Mouse (Mus musculus): ENCODE measurements at regions not wholly inside any gene's neighbourhood (a gene's known extent, or its start where the extent isn't known, plus 50 kb on each side); places are given as distances from the start of the nearest gene placed in this dataset.
A peak's percentile ranks its signal among the peaks of the same experiment; 100 is the strongest.

DNA sequence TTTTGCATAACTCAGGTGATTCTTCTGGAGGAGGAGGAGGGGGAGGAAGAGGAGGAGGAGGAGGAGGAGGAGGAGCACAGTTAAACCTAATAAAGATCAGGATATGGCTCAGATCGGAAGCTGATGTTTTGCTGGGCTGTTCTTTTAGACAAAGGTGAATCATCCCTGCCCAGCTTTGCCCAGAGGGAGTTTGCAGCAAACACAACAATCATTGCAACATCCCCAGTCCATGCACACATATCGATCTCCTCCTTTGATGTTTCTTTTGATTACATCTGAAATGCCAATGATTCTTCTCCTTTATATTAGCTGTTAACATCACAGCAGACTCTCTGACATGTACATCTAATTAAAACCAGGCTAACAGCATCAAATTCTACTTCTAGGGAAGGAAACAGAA lies 156.9 kb downstream of the Dad1 start:
- Histone ChIP-seq H3K27ac (ENCODE audit: insufficient read depth, low read depth, low read length) (no peak overlapping the region), H3K4me1 (ENCODE audit: control insufficient read depth, insufficient read depth, low read length) (no peaks in the 10 kb centered on the region), H3K4me3 (ENCODE audit: insufficient read depth, low read depth, low read length) (no peak overlapping the region)
- no peak for TF ChIP-seq CTCF (IDR thresholded peaks at IDR 0.05; ENCODE audit: insufficient read depth, low read depth, low read length)
- no peak for TF ChIP-seq POLR2A (IDR thresholded peaks at IDR 0.05; ENCODE audit: insufficient read depth, low read depth, low read length)
- WGBS: 55% methylated on average over 2 of the region's 2 CpGs

DNA sequence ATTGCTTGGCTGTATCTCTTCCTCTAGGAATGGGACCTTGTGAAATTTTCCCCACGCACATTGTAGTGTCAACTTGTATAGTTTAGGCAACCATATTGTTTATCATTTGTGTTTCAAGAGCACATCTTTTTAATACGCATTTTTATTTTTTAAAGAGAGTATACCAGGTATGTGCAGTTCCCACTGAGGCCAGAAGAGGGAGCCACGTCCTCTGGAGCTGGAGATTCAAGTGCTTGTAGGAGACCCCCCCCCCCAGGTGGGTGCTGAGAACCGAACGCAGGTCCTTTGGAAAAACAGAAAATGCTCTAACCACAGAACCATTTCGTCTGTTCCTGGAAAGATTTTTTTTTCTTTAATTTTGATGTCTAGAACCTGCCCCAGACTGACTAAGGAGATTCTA lies 161.5 kb downstream of the Dad1 start:
- no peak overlapping the region for H3K27ac ChIP-seq (ENCODE audit: insufficient read depth, low read depth, low read length)
- no peak for TF ChIP-seq POLR2A (IDR thresholded peaks at IDR 0.05; ENCODE audit: insufficient read depth, low read depth, low read length)
- TF ChIP-seq CTCF (IDR thresholded peaks at IDR 0.05; ENCODE audit: insufficient read depth, low read depth, low read length): no peak
- 90% methylated on average over 6 of the region's 6 CpGs for WGBS
- no peaks in the 10 kb centered on the region for H3K4me1 ChIP-seq (ENCODE audit: control insufficient read depth, insufficient read depth, low read length)
- H3K4me3 ChIP-seq (ENCODE audit: insufficient read depth, low read depth, low read length): no peak overlapping the region

DNA sequence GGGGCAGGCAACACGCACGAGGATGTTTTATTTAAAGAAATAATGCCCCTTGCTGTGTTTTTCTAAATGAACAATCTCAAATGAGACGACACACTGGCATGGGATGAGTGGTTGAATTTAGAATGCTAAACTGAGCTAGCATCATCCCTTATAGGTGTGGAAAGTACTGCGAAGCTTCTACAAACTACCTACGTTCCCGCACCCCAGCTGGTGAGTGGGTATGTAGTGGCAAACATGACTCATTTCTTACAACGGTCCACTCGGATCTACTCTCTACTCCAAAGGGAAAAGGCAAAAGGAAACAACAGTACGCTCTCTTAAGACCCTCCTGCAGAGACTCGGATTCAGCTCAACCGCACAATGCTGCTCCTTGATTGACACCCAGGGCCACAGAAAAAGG lies 167.2 kb downstream of the Dad1 start:
- Histone ChIP-seq H3K4me1 (ENCODE audit: control insufficient read depth, insufficient read depth, low read length) (peaks cover 9% of the 10 kb centered on the region), H3K27ac (ENCODE audit: insufficient read depth, low read depth, low read length) (no peak overlapping the region), H3K4me3 (ENCODE audit: insufficient read depth, low read depth, low read length) (no peak overlapping the region)
- 36% methylated on average over 11 of the region's 11 CpGs for WGBS
- TF ChIP-seq CTCF (IDR thresholded peaks at IDR 0.05; ENCODE audit: insufficient read depth, low read depth, low read length) (no peak), POLR2A (IDR thresholded peaks at IDR 0.05; ENCODE audit: insufficient read depth, low read depth, low read length) (no peak)

DNA sequence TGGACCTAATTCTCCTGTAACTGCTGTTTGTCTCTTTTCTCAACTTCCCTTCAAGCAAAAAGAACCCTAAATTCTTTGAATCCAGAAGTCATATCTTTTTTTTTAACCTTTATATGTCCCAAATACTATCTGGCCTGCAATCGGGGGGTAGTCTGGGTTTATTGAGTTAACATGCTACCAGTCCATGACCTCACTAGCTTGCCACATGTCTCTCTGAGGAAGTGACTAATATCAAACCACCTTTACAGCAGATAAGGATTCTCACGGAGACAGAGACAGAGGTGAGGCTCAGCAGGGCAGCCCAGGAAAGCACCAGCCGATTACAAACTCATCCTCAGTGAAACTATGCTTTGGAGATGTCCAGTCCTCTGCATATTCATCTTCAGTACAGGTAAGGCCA lies 179.2 kb downstream of the Dad1 start:
- 93% methylated on average over 3 of the region's 3 CpGs for WGBS
- H3K4me1 ChIP-seq (ENCODE audit: control insufficient read depth, insufficient read depth, low read length): no peaks in the 10 kb centered on the region

GRCm38 (mm10) chr14:54072283-54072912 lies 181.5 kb downstream of the Dad1 start:
- Histone ChIP-seq H3K4me3 (ENCODE audit: insufficient read depth, low read depth, low read length) (no peak overlapping the region), H3K27ac (ENCODE audit: insufficient read depth, low read depth, low read length) (no peak overlapping the region), H3K4me1 (ENCODE audit: control insufficient read depth, insufficient read depth, low read length) (no peaks in the 10 kb centered on the region)
- TF ChIP-seq POLR2A (IDR thresholded peaks at IDR 0.05; ENCODE audit: insufficient read depth, low read depth, low read length): no peak
- TF ChIP-seq CTCF (IDR thresholded peaks at IDR 0.05; ENCODE audit: insufficient read depth, low read depth, low read length): no peak
- WGBS: 63% methylated on average over 10 of the region's 10 CpGs

More for the DNA sequence above, 179.2 kb downstream of the Dad1 start:
- no peak overlapping the region for H3K4me3 ChIP-seq (ENCODE audit: insufficient read depth, low read depth, low read length)
- no peak overlapping the region for H3K27ac ChIP-seq (ENCODE audit: insufficient read depth, low read depth, low read length)
- TF ChIP-seq CTCF (IDR thresholded peaks at IDR 0.05; ENCODE audit: insufficient read depth, low read depth, low read length) (no peak), POLR2A (IDR thresholded peaks at IDR 0.05; ENCODE audit: insufficient read depth, low read depth, low read length) (no peak)

- no peaks in the 10 kb centered on the region for H3K4me1 ChIP-seq (ENCODE audit: control insufficient read depth, insufficient read depth, low read length)
- no peak overlapping the region for H3K4me3 ChIP-seq (ENCODE audit: insufficient read depth, low read depth, low read length)
- TF ChIP-seq POLR2A (IDR thresholded peaks at IDR 0.05; ENCODE audit: insufficient read depth, low read depth, low read length): no peak
- no peak for TF ChIP-seq CTCF (IDR thresholded peaks at IDR 0.05; ENCODE audit: insufficient read depth, low read depth, low read length)
- H3K27ac ChIP-seq (ENCODE audit: insufficient read depth, low read depth, low read length): no peak overlapping the region
Measured at GRCm38 (mm10) chr14:54070240-54070639, 183.7 kb downstream of the Dad1 start.

GRCm38 (mm10) chr14:54068684-54069083 lies 185.2 kb downstream of the Dad1 start:
- Histone ChIP-seq H3K4me3 (ENCODE audit: insufficient read depth, low read depth, low read length) (no peak overlapping the region), H3K4me1 (ENCODE audit: control insufficient read depth, insufficient read depth, low read length) (no peaks in the 10 kb centered on the region), H3K27ac (ENCODE audit: insufficient read depth, low read depth, low read length) (no peak overlapping the region)
- TF ChIP-seq CTCF (IDR thresholded peaks at IDR 0.05; ENCODE audit: insufficient read depth, low read depth, low read length) (no peak), POLR2A (IDR thresholded peaks at IDR 0.05; ENCODE audit: insufficient read depth, low read depth, low read length) (no peak)
- 95% methylated on average over 1 of the region's 1 CpGs for WGBS

- peaks cover 2% of the 10 kb centered on the region; the same call in 1 of the 2 replicates for H3K4me1 ChIP-seq (ENCODE audit: control insufficient read depth, insufficient read depth, low read length)
- TF ChIP-seq CTCF (IDR thresholded peaks at IDR 0.05; ENCODE audit: insufficient read depth, low read depth, low read length) (no peak), POLR2A (IDR thresholded peaks at IDR 0.05; ENCODE audit: insufficient read depth, low read depth, low read length) (no peak)
- H3K27ac ChIP-seq (ENCODE audit: insufficient read depth, low read depth, low read length): no peak overlapping the region
- WGBS: 66% methylated on average over 4 of the region's 4 CpGs
- no peak overlapping the region for H3K4me3 ChIP-seq (ENCODE audit: insufficient read depth, low read depth, low read length)
Measured at GRCm38 (mm10) chr14:54065466-54065865, 188.4 kb downstream of the Dad1 start.

GRCm38 (mm10) chr14:54064541-54065402 lies 189.1 kb downstream of the Dad1 start:
- no peak overlapping the region for H3K27ac ChIP-seq (ENCODE audit: insufficient read depth, low read depth, low read length)

More at GRCm38 (mm10) chr14:54064541-54065402, 189.1 kb downstream of the Dad1 start:
- WGBS: 13% methylated on average over 11 of the region's 11 CpGs
- H3K4me3 ChIP-seq (ENCODE audit: insufficient read depth, low read depth, low read length): no peak overlapping the region
- H3K4me1 ChIP-seq (ENCODE audit: control insufficient read depth, insufficient read depth, low read length): peaks cover 2% of the 10 kb centered on the region; the same call in 1 of the 2 replicates
- TF ChIP-seq POLR2A (IDR thresholded peaks at IDR 0.05; ENCODE audit: insufficient read depth, low read depth, low read length): no peak
- TF ChIP-seq CTCF (IDR thresholded peaks at IDR 0.05; ENCODE audit: insufficient read depth, low read depth, low read length): 0 out of 2 replicates have a peak, but pooled peaks have one; percentile 34

All from olfactory bulb, adult 2 months (tissue).